Mouse (Mus musculus): ENCODE measurements at regions not wholly inside any gene's neighbourhood (a gene's known extent, or its start where the extent isn't known, plus 50 kb on each side); places are given as distances from the start of the nearest gene placed in this dataset.

- Histone ChIP-seq H3K4me2 (ENCODE audit: low read depth) (no peak overlapping the region), H3K27me3 (ENCODE audit: control insufficient read depth, insufficient read depth, low read length) (no peaks in the 10 kb centered on the region), H3K36me3 (replicated peaks; ENCODE audit: control insufficient read depth, insufficient read depth, low read depth) (no peaks in the 10 kb centered on the region), H3K9me3 (ENCODE audit: control insufficient read depth, low read length) (no peaks in the 10 kb centered on the region), H3K4me1 (replicated peaks; ENCODE audit: control insufficient read depth in 2 of 2, insufficient read depth in 2 of 2, low read length in 1 of 2) (no peaks in the 10 kb centered on the region), H3K27ac (no peak overlapping the region), H3K9ac (replicated peaks) (no peak overlapping the region), H3K4me3 (ENCODE audit: insufficient read depth in 1 of 2, low read depth in 2 of 2, low read length in 2 of 2) (no peak overlapping the region)
- TF ChIP-seq EP300 (IDR thresholded peaks at IDR 0.05; ENCODE audit: low read depth) (no peak), CTCF (IDR thresholded peaks at IDR 0.05; ENCODE audit: low read depth) (no peak)
- ATAC-seq (ENCODE audit: insufficient read depth): no peak
- DNase-seq (ENCODE audit: low read depth in 3 of 3, low spot score in 3 of 3): no peak
- 54% methylated on average over 5 of the region's 5 CpGs for WGBS (ENCODE audit: insufficient replicate concordance)
Measured at GRCm38 (mm10) chr3:105209164-105209563, 142.5 kb downstream of the 4930564D02Rik start.

GRCm38 (mm10) chr3:105211023-105211422 lies 144.4 kb downstream of the 4930564D02Rik start:
- no peak overlapping the region for H3K9ac ChIP-seq (replicated peaks)
- H3K36me3 ChIP-seq (replicated peaks; ENCODE audit: control insufficient read depth, insufficient read depth, low read depth): no peaks in the 10 kb centered on the region
- no peak overlapping the region for H3K4me2 ChIP-seq (ENCODE audit: low read depth)
- no peak for TF ChIP-seq CTCF (IDR thresholded peaks at IDR 0.05; ENCODE audit: low read depth)
- no peak for ATAC-seq (ENCODE audit: insufficient read depth)
- 52% methylated on average over 1 of the region's 1 CpGs for WGBS (ENCODE audit: insufficient replicate concordance)
- H3K4me3 ChIP-seq (ENCODE audit: insufficient read depth in 1 of 2, low read depth in 2 of 2, low read length in 2 of 2): no peak overlapping the region
- no peak overlapping the region for H3K27ac ChIP-seq
- no peaks in the 10 kb centered on the region for H3K9me3 ChIP-seq (ENCODE audit: control insufficient read depth, low read length)
- no peak for DNase-seq (ENCODE audit: low read depth in 3 of 3, low spot score in 3 of 3)
- H3K4me1 ChIP-seq (replicated peaks; ENCODE audit: control insufficient read depth in 2 of 2, insufficient read depth in 2 of 2, low read length in 1 of 2): no peaks in the 10 kb centered on the region
- H3K27me3 ChIP-seq (ENCODE audit: control insufficient read depth, insufficient read depth, low read length): no peaks in the 10 kb centered on the region

GRCm38 (mm10) chr3:105211726-105212125 lies 145.1 kb downstream of the 4930564D02Rik start:
- Histone ChIP-seq H3K4me1 (replicated peaks; ENCODE audit: control insufficient read depth in 2 of 2, insufficient read depth in 2 of 2, low read length in 1 of 2) (no peaks in the 10 kb centered on the region), H3K9ac (replicated peaks) (no peak overlapping the region), H3K27ac (no peak overlapping the region), H3K9me3 (ENCODE audit: control insufficient read depth, low read length) (no peaks in the 10 kb centered on the region), H3K4me3 (ENCODE audit: insufficient read depth in 1 of 2, low read depth in 2 of 2, low read length in 2 of 2) (no peak overlapping the region), H3K27me3 (ENCODE audit: control insufficient read depth, insufficient read depth, low read length) (no peaks in the 10 kb centered on the region), H3K36me3 (replicated peaks; ENCODE audit: control insufficient read depth, insufficient read depth, low read depth) (no peaks in the 10 kb centered on the region), H3K4me2 (ENCODE audit: low read depth) (no peak overlapping the region)
- ATAC-seq (ENCODE audit: insufficient read depth): no peak
- WGBS (ENCODE audit: insufficient replicate concordance): 57% methylated on average over 3 of the region's 3 CpGs
- no peak for DNase-seq (ENCODE audit: low read depth in 3 of 3, low spot score in 3 of 3)
- TF ChIP-seq EP300 (IDR thresholded peaks at IDR 0.05; ENCODE audit: low read depth): no peak
- TF ChIP-seq CTCF (IDR thresholded peaks at IDR 0.05; ENCODE audit: low read depth): no peak

- H3K9ac ChIP-seq (replicated peaks): no peak overlapping the region
- H3K4me2 ChIP-seq (ENCODE audit: low read depth): no peak overlapping the region
- no peak for ATAC-seq (ENCODE audit: insufficient read depth)
- WGBS (ENCODE audit: insufficient replicate concordance): 40% methylated on average over 4 of the region's 4 CpGs
- no peak overlapping the region for H3K27ac ChIP-seq
- H3K36me3 ChIP-seq (replicated peaks; ENCODE audit: control insufficient read depth, insufficient read depth, low read depth): no peaks in the 10 kb centered on the region
- no peak for DNase-seq (ENCODE audit: low read depth in 3 of 3, low spot score in 3 of 3)
- H3K9me3 ChIP-seq (ENCODE audit: control insufficient read depth, low read length): no peaks in the 10 kb centered on the region
- no peak for TF ChIP-seq EP300 (IDR thresholded peaks at IDR 0.05; ENCODE audit: low read depth)
- no peak for TF ChIP-seq CTCF (IDR thresholded peaks at IDR 0.05; ENCODE audit: low read depth)
- no peaks in the 10 kb centered on the region for H3K4me1 ChIP-seq (replicated peaks; ENCODE audit: control insufficient read depth in 2 of 2, insufficient read depth in 2 of 2, low read length in 1 of 2)
- no peaks in the 10 kb centered on the region for H3K27me3 ChIP-seq (ENCODE audit: control insufficient read depth, insufficient read depth, low read length)
- no peak overlapping the region for H3K4me3 ChIP-seq (ENCODE audit: insufficient read depth in 1 of 2, low read depth in 2 of 2, low read length in 2 of 2)
Measured at GRCm38 (mm10) chr3:105214867-105215266, 148.2 kb downstream of the 4930564D02Rik start.

- Histone ChIP-seq H3K27ac (no peak overlapping the region), H3K4me1 (replicated peaks; ENCODE audit: control insufficient read depth in 2 of 2, insufficient read depth in 2 of 2, low read length in 1 of 2) (no peaks in the 10 kb centered on the region), H3K4me3 (ENCODE audit: insufficient read depth in 1 of 2, low read depth in 2 of 2, low read length in 2 of 2) (no peak overlapping the region), H3K4me2 (ENCODE audit: low read depth) (no peak overlapping the region), H3K36me3 (replicated peaks; ENCODE audit: control insufficient read depth, insufficient read depth, low read depth) (no peaks in the 10 kb centered on the region), H3K27me3 (ENCODE audit: control insufficient read depth, insufficient read depth, low read length) (no peaks in the 10 kb centered on the region), H3K9ac (replicated peaks) (no peak overlapping the region), H3K9me3 (ENCODE audit: control insufficient read depth, low read length) (no peaks in the 10 kb centered on the region)
- TF ChIP-seq CTCF (IDR thresholded peaks at IDR 0.05; ENCODE audit: low read depth) (no peak), EP300 (IDR thresholded peaks at IDR 0.05; ENCODE audit: low read depth) (no peak)
- ATAC-seq (ENCODE audit: insufficient read depth): no peak
- no peak for DNase-seq (ENCODE audit: low read depth in 3 of 3, low spot score in 3 of 3)
- 54% methylated on average over 7 of the region's 7 CpGs for WGBS (ENCODE audit: insufficient replicate concordance)
Measured at GRCm38 (mm10) chr3:105215729-105216128, 149.1 kb downstream of the 4930564D02Rik start.

All from liver, embryonic 14.5 days (tissue).